Mouse (Mus musculus) lung, adult 2 months (tissue): ENCODE data around the gene Scand1. TPM values are rescaled to one million over a fixed set of nuclear protein-coding genes. Genes with fewer than 3 reads are reported as not detected.

Experiments
- DNase-seq: peaks from one replicate; pipeline ENCODE4 v3.0.0; 2022
- H3K4me1 ChIP-seq: fragments of 200-500 bp; 2 replicates; pipeline ENCODE4 v1.6.1; 2011; ENCODE audit warnings: low read length; ENCODE audit not compliant: control insufficient read depth, insufficient read depth
- H3K4me3 ChIP-seq: fragments of 200-500 bp; replicated peaks from 2 replicates; pipeline ENCODE3; 2011; ENCODE audit warnings: low read depth, mild to moderate bottlenecking, control low read depth, low read length; ENCODE audit errors: extremely low read depth
- CTCF ChIP-seq: fragments of 200-500 bp; IDR thresholded peaks from 2 replicates; pipeline ENCODE4 v1.5.1; 2011; ENCODE audit warnings: mild to moderate bottlenecking, low read length, control low read depth; ENCODE audit not compliant: insufficient read depth
- POLR2A ChIP-seq: fragments of 200-500 bp; IDR thresholded peaks from 2 replicates; pipeline ENCODE4 v1.6.1; 2011; ENCODE audit warnings: low read depth, mild to moderate bottlenecking, control low read depth, low read length, borderline replicate concordance; ENCODE audit errors: extremely low read depth
- WGBS: fragments of 180-500 bp; shearing (Covaris S2); methylation state at CpG from one replicate; pipeline ENCODE4 v1.1.7; 2018; 5-methylcytosine and 5-hydroxymethylcytosine counted together
- polyA plus RNA-seq: library from polyadenylated mRNA; depleted of rRNA; stranded (reverse); fragments of >200 nt; gene quantifications from 2 replicates; pipeline ENCODE4 v1.2.3, GENCODE M21; 2012

The Scand1 gene
- polyA plus RNA-seq, 1 experiment: 157 TPM

DNA sequence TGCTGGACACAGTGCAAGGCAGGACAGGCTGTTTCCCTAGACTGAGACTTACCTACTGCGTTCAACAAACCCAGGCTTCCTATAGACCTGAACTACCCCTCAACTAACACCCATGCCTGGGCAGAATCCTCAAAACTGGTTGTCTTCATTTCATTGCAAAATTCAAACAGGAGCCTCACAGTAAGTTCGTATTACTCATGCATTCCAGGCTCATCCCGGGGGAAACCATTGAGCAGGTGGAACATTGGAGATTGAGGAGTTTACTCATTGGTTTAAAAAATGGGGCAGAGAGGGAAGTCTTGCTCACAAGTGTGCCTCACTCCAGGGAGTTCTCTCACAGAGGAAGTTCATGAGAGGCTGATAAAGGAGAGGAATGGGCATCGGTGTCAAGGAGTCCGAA is 2.0 kb downstream of the Scand1 start:
- Histone ChIP-seq H3K4me3 (no peak overlapping the region), H3K4me1 (peaks cover 6% of the 10 kb centered on the region; the same call in 1 of the 2 replicates)
- TF ChIP-seq POLR2A (no peak), CTCF (no peak)
- DNase-seq: no peak
- WGBS: 90% methylated on average over 5 of the region's 5 CpGs

GRCm38 (mm10) chr2:156309948-156310347 is 2.6 kb downstream of the Scand1 start:
- H3K4me1 ChIP-seq: peaks cover 6% of the 10 kb centered on the region; the same call in 1 of the 2 replicates

DNA sequence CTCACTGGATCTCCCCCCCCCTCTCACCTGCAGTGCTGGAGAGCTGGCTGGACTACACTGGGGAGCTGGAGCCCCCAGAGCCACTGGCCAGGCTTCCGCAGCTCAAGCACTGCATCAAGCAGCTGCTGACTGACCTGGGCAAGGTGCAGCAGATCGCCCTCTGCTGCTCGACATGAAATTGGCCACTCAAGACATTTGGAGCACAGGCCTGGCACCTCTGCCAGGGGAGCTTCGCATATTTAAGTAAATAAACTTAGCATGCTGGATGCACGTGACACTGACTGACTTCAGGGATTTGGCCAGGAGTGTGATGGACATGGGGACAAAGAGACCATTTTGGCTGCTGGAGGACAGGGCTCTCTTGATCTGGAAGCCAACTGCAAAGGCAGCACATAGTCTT is 5.2 kb downstream of the Scand1 start:
- peak; percentile 55; the same call in 1 of the 2 replicates for TF ChIP-seq CTCF
- no peak for TF ChIP-seq POLR2A
- Histone ChIP-seq H3K4me3 (no peak overlapping the region), H3K4me1 (peaks cover 4% of the 10 kb centered on the region; the same call in 1 of the 2 replicates)
- DNase-seq: peak; percentile 25
- 34% methylated on average over 5 of the region's 5 CpGs for WGBS

More at GRCm38 (mm10) chr2:156309948-156310347, 2.6 kb downstream of the Scand1 start:
- 97% methylated on average over 5 of the region's 5 CpGs for WGBS
- DNase-seq: no peak
- TF ChIP-seq POLR2A: no peak
- no peak for TF ChIP-seq CTCF
- H3K4me3 ChIP-seq: no peak overlapping the region

DNA sequence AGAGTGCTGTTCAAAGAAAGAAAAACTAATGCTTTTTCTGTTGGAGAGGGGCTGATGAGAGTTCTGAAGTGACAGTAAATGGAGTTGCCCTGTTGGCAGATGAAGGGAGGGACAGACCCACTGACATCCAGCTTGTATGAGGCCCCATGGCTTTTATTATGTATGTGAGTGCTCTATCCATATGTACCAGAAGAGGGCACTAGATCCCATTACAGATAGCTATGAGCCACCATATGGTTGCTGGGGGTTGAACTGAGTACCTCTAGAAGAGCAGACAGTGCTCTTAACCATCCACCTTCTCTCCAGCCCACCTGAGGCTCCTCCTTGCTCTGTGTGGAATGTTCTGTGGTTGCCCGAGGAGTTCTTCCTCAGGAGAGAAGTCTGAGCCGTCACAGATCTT is 6.7 kb downstream of the Scand1 start:
- TF ChIP-seq POLR2A (no peak), CTCF (peak; percentile 16; the same call in 1 of the 2 replicates)
- Histone ChIP-seq H3K4me3 (no peak overlapping the region), H3K4me1 (no peaks in the 10 kb centered on the region)
- WGBS: 79% methylated on average over 2 of the region's 2 CpGs
- no peak for DNase-seq

- H3K4me1 ChIP-seq: no peaks in the 10 kb centered on the region
- H3K4me3 ChIP-seq: no peak overlapping the region
- TF ChIP-seq POLR2A (no peak), CTCF (no peak)
- 100% methylated on average over 4 of the region's 4 CpGs for WGBS
- no peak for DNase-seq
Measured at GRCm38 (mm10) chr2:156304351-156304750, 8.2 kb downstream of the Scand1 start.

GRCm38 (mm10) chr2:156302063-156302462 is 10.4 kb downstream of the Scand1 start:
- no peak overlapping the region for H3K4me3 ChIP-seq
- no peaks in the 10 kb centered on the region for H3K4me1 ChIP-seq
- no peak for DNase-seq
- 81% methylated on average over 4 of the region's 4 CpGs for WGBS
- TF ChIP-seq POLR2A (no peak), CTCF (no peak)

GRCm38 (mm10) chr2:156298458-156298857 is 14.0 kb downstream of the Scand1 start:
- no peak for TF ChIP-seq POLR2A
- TF ChIP-seq CTCF: no peak
- 68% methylated on average over 7 of the region's 7 CpGs for WGBS
- no peak overlapping the region for H3K4me3 ChIP-seq
- no peak for DNase-seq
- H3K4me1 ChIP-seq: peaks cover 3% of the 10 kb centered on the region

GRCm38 (mm10) chr2:156297653-156298052 is 14.9 kb downstream of the Scand1 start:
- WGBS: 69% methylated on average over 3 of the region's 3 CpGs

DNA sequence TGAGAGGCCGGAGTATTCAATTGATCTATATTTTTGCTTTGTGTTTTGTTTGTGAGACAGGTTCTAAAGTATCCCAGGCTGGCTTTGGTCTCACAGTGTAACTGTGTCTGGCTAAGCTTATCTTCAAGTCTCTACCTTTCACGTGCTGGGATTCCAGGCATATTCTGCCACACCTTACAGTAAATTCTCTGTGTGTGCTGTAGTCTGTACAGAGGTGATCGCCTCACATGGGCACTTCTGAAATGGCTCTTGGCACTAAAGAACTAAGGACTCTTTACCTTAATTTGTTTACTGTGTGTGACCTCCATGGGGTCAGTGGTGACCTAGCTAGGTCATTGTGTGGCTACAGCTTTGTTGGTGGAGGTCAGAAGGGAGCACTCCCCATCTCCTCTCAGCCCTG is 16.3 kb downstream of the Scand1 start:
- Histone ChIP-seq H3K4me1 (peaks cover 3% of the 10 kb centered on the region), H3K4me3 (no peak overlapping the region)
- DNase-seq: no peak
- TF ChIP-seq CTCF (no peak), POLR2A (no peak)
- 71% methylated on average over 3 of the region's 3 CpGs for WGBS

More at GRCm38 (mm10) chr2:156297653-156298052, 14.9 kb downstream of the Scand1 start:
- DNase-seq: no peak
- peaks cover 3% of the 10 kb centered on the region for H3K4me1 ChIP-seq
- TF ChIP-seq POLR2A (no peak), CTCF (no peak)
- no peak overlapping the region for H3K4me3 ChIP-seq

- no peak for DNase-seq
- no peak overlapping the region for H3K4me3 ChIP-seq
- peaks cover 3% of the 10 kb centered on the region for H3K4me1 ChIP-seq
- WGBS: 71% methylated on average over 2 of the region's 2 CpGs
- no peak for TF ChIP-seq CTCF
Measured at GRCm38 (mm10) chr2:156295601-156296063, 16.9 kb downstream of the Scand1 start.
